Comparison of ENCODE assay signal across 8 mouse cellular contexts in the genomic region with DNA sequence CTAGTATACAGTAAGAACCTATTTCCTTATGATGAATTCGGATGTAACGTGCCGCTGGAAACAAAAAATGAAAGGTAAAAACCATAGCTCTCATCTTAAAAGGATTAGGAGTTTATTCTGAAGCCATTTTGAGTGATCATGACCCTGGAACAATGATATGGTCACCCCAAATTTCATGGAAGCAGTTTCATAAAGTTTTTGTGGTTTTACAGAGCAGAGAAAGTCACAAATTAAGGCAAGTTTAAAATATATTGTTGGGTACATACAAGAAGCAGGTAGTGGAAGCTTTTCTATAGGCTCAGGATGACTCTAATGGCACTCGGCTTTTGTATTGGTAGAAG. TPM values are rescaled to one million over a fixed set of nuclear protein-coding genes. Genes with fewer than 3 reads are reported as not detected.
DNase-seq lines count a peak whose midpoint lies in the region; ATAC-seq and TF ChIP-seq lines count a peak whose summit lies in the region.

No protein-coding gene starts in this region.

- DNase-seq in frontal cortex, postnatal 10 days (ENCODE audit: low spot score in 2 of 2): no peak
- peak; percentile 8 for DNase-seq in forebrain, embryonic 14.5 days (ENCODE audit: low spot score)
- no peak for DNase-seq in urinary bladder, postnatal 10 days (ENCODE audit: low spot score)
- DNase-seq in spleen, postnatal 14 days (ENCODE audit: low spot score in 2 of 2): no peak
- DNase-seq in thymus, postnatal 10 days (ENCODE audit: low spot score in 2 of 2): no peak

- 34% methylated on average over 4 of the region's 4 CpGs for WGBS in forebrain, embryonic 14.5 days
- 10% methylated on average over 4 of the region's 4 CpGs for WGBS in liver, embryonic 16.5 days (ENCODE audit: insufficient replicate concordance)

- H3ac ChIP-seq in C2C12 (ENCODE audit: control insufficient read depth, insufficient read length, low read depth): no peak overlapping the region

- peaks cover 27% of the 10 kb centered on the region for H3K36me3 ChIP-seq in C2C12 (ENCODE audit: control insufficient read depth, insufficient read depth)
- H3K36me3 ChIP-seq in forebrain, embryonic 14.5 days (ENCODE audit: control insufficient read depth, insufficient read depth, low read length): peaks cover under 1% of the 10 kb centered on the region; the same call in 1 of the 2 replicates
- peaks cover 13% of the 10 kb centered on the region for H3K36me3 ChIP-seq in liver, embryonic 16.5 days (ENCODE audit: control insufficient read depth, insufficient read depth)

- peak overlapping the region; percentile 89; the same call in 1 of the 2 replicates for H3K27ac ChIP-seq in forebrain, embryonic 14.5 days (ENCODE audit: low read depth, low read length)
- peak overlapping the region; percentile 98 for H3K27ac ChIP-seq in liver, embryonic 16.5 days (ENCODE audit: low read length)

- H3K79me2 ChIP-seq in C2C12 (ENCODE audit: control insufficient read depth, insufficient read depth): peaks cover 13% of the 10 kb centered on the region

- TF ChIP-seq CTCF in C2C12 (IDR thresholded peaks at IDR 0.05; ENCODE audit: control insufficient read depth, insufficient read depth, insufficient read length): no peak

- H3K4me2 ChIP-seq in forebrain, embryonic 14.5 days (ENCODE audit: low read length): peak overlapping the region; percentile 58
- H3K4me2 ChIP-seq in liver, embryonic 16.5 days (ENCODE audit: low read depth, low read length): peak overlapping the region; percentile 63

- no peaks in the 10 kb centered on the region for H3K9me3 ChIP-seq in forebrain, embryonic 14.5 days (replicated peaks; ENCODE audit: control insufficient read depth, low read length)
- H3K9me3 ChIP-seq in liver, embryonic 16.5 days (replicated peaks; ENCODE audit: control insufficient read depth, low read length): no peaks in the 10 kb centered on the region

- no peaks in the 10 kb centered on the region for H3K27me3 ChIP-seq in C2C12 (ENCODE audit: control insufficient read depth, insufficient read depth, insufficient read length)
- H3K27me3 ChIP-seq in forebrain, embryonic 14.5 days (replicated peaks; ENCODE audit: control insufficient read depth, insufficient read depth, low read length): no peaks in the 10 kb centered on the region
- no peaks in the 10 kb centered on the region for H3K27me3 ChIP-seq in liver, embryonic 16.5 days (ENCODE audit: control insufficient read depth, insufficient read depth, low read depth, low read length)

- H3K4me3 ChIP-seq in C2C12 (ENCODE audit: insufficient read depth, poor library complexity, severe bottlenecking): peak overlapping the region; percentile 54
- H3K4me3 ChIP-seq in forebrain, embryonic 14.5 days (ENCODE audit: low read depth, low read length): peak overlapping the region; percentile 41
- peak overlapping the region; percentile 83 for H3K4me3 ChIP-seq in liver, embryonic 16.5 days (ENCODE audit: low read depth, low read length)

- peaks cover 2% of the 10 kb centered on the region for H3K79me3 ChIP-seq in C2C12 (ENCODE audit: low read depth)

- H3K4me1 ChIP-seq in forebrain, embryonic 14.5 days (ENCODE audit: control insufficient read depth, insufficient read depth, low read length): peaks cover 4% of the 10 kb centered on the region; the same call in 1 of the 2 replicates
- H3K4me1 ChIP-seq in liver, embryonic 16.5 days (ENCODE audit: control insufficient read depth, low read depth, low read length): peaks cover 3% of the 10 kb centered on the region; the same call in 1 of the 2 replicates

- H3K9ac ChIP-seq in forebrain, embryonic 14.5 days (ENCODE audit: low read length): peak overlapping the region; percentile 75
- H3K9ac ChIP-seq in liver, embryonic 16.5 days (ENCODE audit: low read depth, low read length): peak overlapping the region; percentile 94

- 0 out of 2 replicates have a peak, but pooled peaks have one; percentile 2 for ATAC-seq in frontal cortex, adult (ENCODE audit: low TSS enrichment)
- no peak for ATAC-seq in forebrain, embryonic 14.5 days
- ATAC-seq in liver, embryonic 16.5 days (ENCODE audit: low read depth): no peak

TF ChIP-seq in C2C12, 6 proteins besides CTCF, POLR2A, EP300 and RAD21:
- no peak for TF ChIP-seq MYOD1 (IDR thresholded peaks at IDR 0.05; ENCODE audit: control insufficient read depth, insufficient read length, low read depth)
- TF ChIP-seq CEBPB (IDR thresholded peaks at IDR 0.05; ENCODE audit: low read depth): no peak
- no peak for TF ChIP-seq MAX (IDR thresholded peaks at IDR 0.05)
- no peak for TF ChIP-seq MYOG (IDR thresholded peaks at IDR 0.05; ENCODE audit: control insufficient read depth, extremely low read depth, insufficient read length)

RNA-seq across cellular contexts. Expression of a gene that starts 0.3 kb away (rescaled TPM):
- polyA plus RNA-seq in C2C12 (2012; fragmentation: generic; extraction: Trizol): 31.3 TPM
- 38.3 and 40.1 TPM in 2 replicates for polyA plus RNA-seq in forebrain, embryonic 14.5 days (2014; fragmentation: Nextera tagmentation; extraction: Ambion mirVana)
- 66.7 and 75.2 TPM in 2 replicates for polyA plus RNA-seq in liver, embryonic 16.5 days (2015; fragmentation: Nextera tagmentation; extraction: Ambion mirVana)

RNA-seq across cellular contexts. Expression of a gene that starts 39.6 kb away (rescaled TPM):
- polyA plus RNA-seq in C2C12 (2012; fragmentation: generic; extraction: Trizol): 0.06 TPM
- polyA plus RNA-seq in forebrain, embryonic 14.5 days (2014; fragmentation: Nextera tagmentation; extraction: Ambion mirVana): 0.90 and 0.93 TPM in 2 replicates
- polyA plus RNA-seq in liver, embryonic 16.5 days (2015; fragmentation: Nextera tagmentation; extraction: Ambion mirVana): 0.50 and 0.72 TPM in 2 replicates

RNA-seq across cellular contexts. Expression of a gene that starts 44.9 kb away (rescaled TPM):
- polyA plus RNA-seq in C2C12 (2012; fragmentation: generic; extraction: Trizol): 0.02 TPM
- polyA plus RNA-seq in forebrain, embryonic 14.5 days (2014; fragmentation: Nextera tagmentation; extraction: Ambion mirVana): 0.27 and 0.38 TPM in 2 replicates
- 0.11 and 0.13 TPM in 2 replicates for polyA plus RNA-seq in liver, embryonic 16.5 days (2015; fragmentation: Nextera tagmentation; extraction: Ambion mirVana)
